Mouse (Mus musculus): ENCODE results near the gene Atp1b4. TPM values are rescaled to one million over a fixed set of nuclear protein-coding genes. Genes with fewer than 3 reads are reported as not detected.
"Not testable (repeated sequence)": the region's sequence is repeated elsewhere in the genome, so short reads cannot be mapped to it uniquely, and the experiment has no call there.

The Atp1b4 gene
- polyA plus RNA-seq (2012; ENCODE audit: insufficient read depth, low replicate concordance), result 0.06 TPM in 1 of 2 replicates, not detected in the other

GRCm38 (mm10) chrX:38315884-38316283 lies at the start of gene Atp1b4:
Gene Atp1b4, plus strand, starts transcription at chrX:38316184.
- Histone ChIP-seq H3K27me3 (replicated peaks) (peaks cover 22% of the 10 kb centered on the region), H3K4me1 (no peaks in the 10 kb centered on the region), H3K36me3 (replicated peaks; ENCODE audit: low read length) (no peaks in the 10 kb centered on the region), H3K4me3 (replicated peaks) (no peak within 1 kb of the TSS), H3K9me3 (no peaks in the 10 kb centered on the region)
- TF ChIP-seq GATA1 (IDR thresholded peaks at IDR 0.05; ENCODE audit: borderline replicate concordance, low read length) (no peak), FLI1 (IDR thresholded peaks at IDR 0.05; ENCODE audit: low read length) (no peak)

DNA sequence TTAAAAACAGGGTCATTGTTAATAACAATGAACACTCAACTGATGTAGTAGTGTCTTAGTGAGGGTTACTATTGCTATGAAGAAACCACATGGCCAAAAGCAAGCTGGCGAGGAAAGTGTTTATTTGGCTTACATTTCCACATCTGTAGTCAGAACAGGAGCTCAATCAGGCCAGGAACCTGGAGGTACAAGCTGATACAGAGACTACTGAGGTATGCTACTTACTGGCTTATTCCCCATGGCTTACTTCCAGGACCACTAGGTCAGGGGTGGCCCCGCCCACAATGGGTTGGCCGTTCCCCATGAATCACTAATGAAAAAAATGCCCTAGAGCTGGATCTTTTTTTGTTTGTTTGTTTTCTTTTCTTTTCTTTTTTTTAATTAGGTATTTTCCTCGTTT lies 7.4 kb upstream of the Atp1b4 start:
- Histone ChIP-seq H3K27me3 (replicated peaks) (peaks cover 9% of the 10 kb centered on the region), H3K4me3 (replicated peaks) (no peak overlapping the region), H3K36me3 (replicated peaks; ENCODE audit: low read length) (no peaks in the 10 kb centered on the region), H3K9me3 (no peaks in the 10 kb centered on the region), H3K4me1 (no peaks in the 10 kb centered on the region)
- TF ChIP-seq GATA1 (IDR thresholded peaks at IDR 0.05; ENCODE audit: borderline replicate concordance, low read length), result no peak
- no peak for TF ChIP-seq FLI1 (IDR thresholded peaks at IDR 0.05; ENCODE audit: low read length)

DNA sequence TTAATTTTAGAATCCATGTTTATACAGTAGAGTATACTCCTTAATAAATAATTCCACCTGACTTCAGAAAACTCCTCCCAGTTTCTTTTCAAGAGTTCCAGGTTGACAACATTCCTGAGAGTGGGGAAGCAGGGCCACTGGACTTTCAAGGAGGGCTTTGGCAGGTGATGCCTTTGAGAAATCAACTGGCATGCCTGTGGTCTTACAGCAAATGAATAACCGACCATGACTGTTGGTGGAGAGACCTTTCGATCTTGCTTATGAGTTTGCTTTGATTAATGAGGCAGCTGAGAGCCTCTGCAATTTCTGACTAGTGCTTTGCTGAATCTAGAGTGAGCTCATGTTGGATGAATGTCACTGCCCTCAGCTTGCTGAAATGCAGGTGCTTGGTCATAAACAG lies 4.9 kb upstream of the Atp1b4 start:
- Histone ChIP-seq H3K4me3 (replicated peaks) (no peak overlapping the region), H3K27me3 (replicated peaks) (peaks cover 17% of the 10 kb centered on the region), H3K4me1 (no peaks in the 10 kb centered on the region), H3K36me3 (replicated peaks; ENCODE audit: low read length) (no peaks in the 10 kb centered on the region), H3K9me3 (no peaks in the 10 kb centered on the region)
- TF ChIP-seq FLI1 (IDR thresholded peaks at IDR 0.05; ENCODE audit: low read length) (no peak), GATA1 (IDR thresholded peaks at IDR 0.05; ENCODE audit: borderline replicate concordance, low read length) (no peak)

- Histone ChIP-seq H3K9me3 (no peaks in the 10 kb centered on the region), H3K4me1 (no peaks in the 10 kb centered on the region), H3K36me3 (replicated peaks; ENCODE audit: low read length) (no peaks in the 10 kb centered on the region), H3K4me3 (replicated peaks) (no peak overlapping the region), H3K27me3 (replicated peaks) (peaks cover 19% of the 10 kb centered on the region)
- TF ChIP-seq GATA1 (IDR thresholded peaks at IDR 0.05; ENCODE audit: borderline replicate concordance, low read length) (no peak), FLI1 (IDR thresholded peaks at IDR 0.05; ENCODE audit: low read length) (no peak)
These were observed 2.9 kb upstream of the Atp1b4 start for GRCm38 (mm10) chrX:38312910-38313625.

DNA sequence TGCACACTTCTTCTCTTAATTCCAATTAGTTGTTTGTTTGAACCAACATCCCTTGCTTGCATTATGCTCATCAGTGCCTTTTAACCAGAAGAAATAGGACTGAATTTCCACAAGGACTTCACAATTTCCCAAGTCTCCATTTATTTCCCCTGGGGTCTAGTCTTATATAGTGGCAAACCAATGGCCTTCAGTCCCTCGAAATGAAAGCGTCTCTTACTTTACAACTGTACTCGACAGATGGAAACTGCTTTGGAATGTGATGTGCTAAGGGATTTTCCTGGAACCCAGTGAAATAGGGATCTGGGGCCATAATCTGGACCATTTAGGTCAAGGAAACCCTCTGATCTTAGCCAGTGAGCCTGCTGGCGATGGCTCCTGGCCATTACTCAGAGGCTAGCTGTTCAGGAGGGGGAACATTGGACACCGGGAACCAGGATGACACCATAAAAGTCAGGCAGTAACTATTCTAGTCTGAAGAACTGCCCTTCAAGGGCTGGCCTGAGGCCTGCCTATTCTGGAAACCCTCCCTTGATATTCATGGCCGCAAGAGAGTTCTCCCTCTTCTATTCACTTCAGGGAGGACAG lies 2.3 kb upstream of the Atp1b4 start:
- H3K36me3 ChIP-seq (replicated peaks; ENCODE audit: low read length), result no peaks in the 10 kb centered on the region
- H3K27me3 ChIP-seq (replicated peaks), result peaks cover 19% of the 10 kb centered on the region
- H3K4me3 ChIP-seq (replicated peaks), result no peak overlapping the region
- H3K4me1 ChIP-seq, result no peaks in the 10 kb centered on the region
- no peaks in the 10 kb centered on the region for H3K9me3 ChIP-seq
- TF ChIP-seq GATA1 (IDR thresholded peaks at IDR 0.05; ENCODE audit: borderline replicate concordance, low read length) (no peak), FLI1 (IDR thresholded peaks at IDR 0.05; ENCODE audit: low read length) (no peak)

- Histone ChIP-seq H3K27me3 (replicated peaks) (peaks cover 10% of the 10 kb centered on the region), H3K36me3 (replicated peaks; ENCODE audit: low read length) (no peaks in the 10 kb centered on the region), H3K9me3 (no peaks in the 10 kb centered on the region), H3K4me1 (peaks cover 7% of the 10 kb centered on the region; the same call in 1 of the 2 replicates), H3K4me3 (replicated peaks) (no peak overlapping the region)
- TF ChIP-seq FLI1 (IDR thresholded peaks at IDR 0.05; ENCODE audit: low read length) (no peak), GATA1 (IDR thresholded peaks at IDR 0.05; ENCODE audit: borderline replicate concordance, low read length) (no peak)
These were observed 14.9 kb downstream of the Atp1b4 start for GRCm38 (mm10) chrX:38330695-38331406.

DNA sequence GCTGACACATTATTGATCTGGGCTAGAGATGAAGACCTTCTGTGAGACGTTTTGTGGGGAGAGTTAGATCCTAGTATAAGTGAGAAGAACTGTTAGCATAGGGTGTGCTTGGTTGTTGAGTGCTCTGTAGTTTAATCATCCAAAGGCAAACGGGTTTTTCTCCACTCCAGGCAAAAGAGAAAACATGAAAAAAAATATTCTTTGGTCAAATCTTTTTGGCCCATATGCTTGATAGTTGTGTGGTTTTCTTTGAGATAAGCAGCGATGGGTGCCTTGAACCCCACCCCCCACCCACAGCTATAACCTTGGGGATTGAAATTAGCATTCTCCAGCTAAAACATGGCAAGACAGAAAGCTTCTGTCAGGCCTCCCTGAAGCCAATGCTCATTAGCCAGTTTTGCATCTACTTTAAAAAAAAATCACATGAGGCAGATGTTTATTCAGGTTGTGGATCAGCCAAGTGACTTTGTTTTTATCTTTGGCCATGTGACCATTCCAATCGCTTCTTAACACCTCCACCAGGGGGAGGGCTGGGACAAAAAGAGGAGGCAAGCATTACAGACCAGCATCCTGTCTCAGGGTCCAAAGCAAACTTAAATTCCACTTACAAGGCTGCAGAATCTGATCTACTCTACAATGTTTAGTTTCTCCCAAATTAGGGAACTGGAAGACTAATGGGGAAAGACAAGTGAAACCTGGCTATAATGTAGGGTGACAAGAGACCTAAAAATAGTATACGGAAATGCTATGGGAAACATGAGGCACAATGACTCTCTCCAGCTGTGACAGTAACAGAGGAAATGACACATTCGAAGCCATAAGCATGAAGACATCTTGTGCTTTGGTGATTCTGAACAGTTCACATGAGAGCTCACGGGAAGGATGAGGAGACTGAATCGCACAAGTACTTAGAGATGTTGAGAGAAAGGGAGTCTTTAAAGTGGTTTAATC lies 18.6 kb downstream of the Atp1b4 start:
- TF ChIP-seq GATA1 (IDR thresholded peaks at IDR 0.05; ENCODE audit: borderline replicate concordance, low read length), result no peak
- TF ChIP-seq FLI1 (IDR thresholded peaks at IDR 0.05; ENCODE audit: low read length), result no peak
- no peaks in the 10 kb centered on the region for H3K9me3 ChIP-seq
- no peaks in the 10 kb centered on the region for H3K36me3 ChIP-seq (replicated peaks; ENCODE audit: low read length)
- H3K4me1 ChIP-seq, result peaks cover 7% of the 10 kb centered on the region; the same call in 1 of the 2 replicates
- no peak overlapping the region for H3K4me3 ChIP-seq (replicated peaks)
- peaks cover 12% of the 10 kb centered on the region for H3K27me3 ChIP-seq (replicated peaks)

DNA sequence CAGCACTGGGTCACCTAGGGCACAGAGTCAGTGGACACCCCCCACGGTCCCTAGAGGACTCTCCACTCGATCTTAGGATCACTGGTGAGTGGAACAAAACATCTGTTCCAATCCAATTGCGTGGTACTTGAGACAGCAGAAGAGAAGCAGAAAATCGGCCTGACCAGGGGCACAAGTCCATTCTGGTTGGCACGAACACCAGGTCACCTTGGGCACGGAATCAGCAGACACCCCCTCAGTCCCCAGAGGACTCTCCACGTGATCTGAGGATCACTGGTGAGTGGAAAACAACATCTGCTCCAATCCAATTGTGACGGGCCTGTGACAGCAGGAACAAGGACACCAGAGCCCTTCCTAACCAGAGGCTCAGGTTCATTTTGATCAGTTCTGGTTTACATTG lies 46.0 kb downstream of the Atp1b4 start:
- Histone ChIP-seq H3K27me3 (replicated peaks) (no peaks in the 10 kb centered on the region), H3K9me3 (no peaks in the 10 kb centered on the region), H3K36me3 (replicated peaks; ENCODE audit: low read length) (no peaks in the 10 kb centered on the region), H3K4me1 (no peaks in the 10 kb centered on the region), H3K4me3 (replicated peaks) (no peak overlapping the region)
- TF ChIP-seq FLI1 (IDR thresholded peaks at IDR 0.05; ENCODE audit: low read length), result no peak
- TF ChIP-seq GATA1 (IDR thresholded peaks at IDR 0.05; ENCODE audit: borderline replicate concordance, low read length), result no peak

DNA sequence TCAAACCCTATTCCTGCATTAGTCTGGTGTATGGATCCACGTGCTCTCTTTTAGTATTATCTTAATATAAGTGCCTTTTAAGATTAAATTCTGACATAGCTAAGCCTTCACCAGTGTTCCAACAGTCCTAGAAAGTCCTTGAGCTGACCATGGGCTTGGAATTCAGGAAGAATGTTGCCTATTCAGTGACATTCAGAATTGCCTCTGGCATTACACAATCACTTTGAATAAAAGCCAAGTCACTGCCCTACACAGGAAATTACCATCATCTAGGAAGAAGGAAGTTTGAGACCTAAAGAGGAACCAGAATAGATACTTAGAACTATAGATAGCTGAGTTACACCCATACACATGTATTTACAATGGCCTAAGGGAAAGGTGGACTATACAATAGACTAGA lies 48.6 kb downstream of the Atp1b4 start:
- not testable (repeated sequence) for H3K4me1 ChIP-seq; H3K36me3 ChIP-seq (replicated peaks; ENCODE audit: low read length); H3K9me3 ChIP-seq; H3K27me3 ChIP-seq (replicated peaks); H3K4me3 ChIP-seq (replicated peaks)

- H3K4me3 ChIP-seq (replicated peaks); H3K9me3 ChIP-seq; H3K27me3 ChIP-seq (replicated peaks); H3K4me1 ChIP-seq; H3K36me3 ChIP-seq (replicated peaks; ENCODE audit: low read length): not testable (repeated sequence)
These were observed 57.2 kb downstream of the Atp1b4 start for GRCm38 (mm10) chrX:38373169-38373568.

Measured in megakaryocyte, embryonic 14.5 days (primary cell).